Mouse (Mus musculus) lung, embryonic 16.5 days (tissue): ENCODE data around the gene Cdkl1. TPM values are rescaled to one million over a fixed set of nuclear protein-coding genes. Genes with fewer than 3 reads are reported as not detected.

Source experiments
- ATAC-seq: fragments of 200-750 bp; cut with Nextera tagmentation; 2 replicates; pipeline ENCODE4 v1.8.0; 2017; ENCODE audit warnings: low read depth, mild to moderate bottlenecking, moderate library complexity
- H3K27ac ChIP-seq: fragments of 300-500 bp; sonication (generic); 2 replicates; pipeline ENCODE4 v1.5.1; 2014; ENCODE audit warnings: mild to moderate bottlenecking, control low read depth, low read length
- H3K27me3 ChIP-seq: fragments of 300-500 bp; sonication (generic); 2 replicates; pipeline ENCODE4 v1.6.1; 2014; ENCODE audit warnings: low read depth, low read length, mixed read lengths; ENCODE audit not compliant: control insufficient read depth, insufficient read depth
- H3K36me3 ChIP-seq: fragments of 300-500 bp; sonication (generic); 2 replicates; pipeline ENCODE4 v1.6.1; 2014; ENCODE audit warnings: low read length; ENCODE audit not compliant: control insufficient read depth, insufficient read depth
- H3K4me1 ChIP-seq: fragments of 300-500 bp; sonication (generic); replicated peaks from 2 replicates; pipeline ENCODE4 v1.6.1; 2014; ENCODE audit warnings: low read length, mixed read lengths; ENCODE audit not compliant: control insufficient read depth, insufficient read depth
- H3K4me2 ChIP-seq: fragments of 300-500 bp; sonication (generic); 2 replicates; pipeline ENCODE4 v1.6.1; 2014; ENCODE audit warnings: low read depth, low read length, control low read depth
- H3K4me3 ChIP-seq: fragments of 300-500 bp; sonication (generic); 2 replicates; pipeline ENCODE4 v1.5.1; 2014; ENCODE audit warnings: mild to moderate bottlenecking, low read length, control low read depth
- H3K9ac ChIP-seq: fragments of 300-500 bp; sonication (generic); 2 replicates; pipeline ENCODE4 v1.6.1; 2014; ENCODE audit warnings: low read length, control low read depth
- H3K9me3 ChIP-seq: fragments of 300-500 bp; sonication (generic); 2 replicates; pipeline ENCODE4 v1.6.1; 2016; ENCODE audit warnings: low read length; ENCODE audit not compliant: control insufficient read depth
- WGBS: fragments of 180-500 bp; shearing (Covaris S2); extraction: QIAGEN DNeasy Blood & Tissue Kit; methylation state at CpG from one replicate; pipeline ENCODE4 v1.1.7; 2014; 5-methylcytosine and 5-hydroxymethylcytosine counted together
- polyA plus RNA-seq: library from polyadenylated mRNA; unstranded; fragments of >200 nt; fragmentation: Nextera tagmentation; extraction: Ambion mirVana; gene quantifications from 2 replicates; pipeline ENCODE4 v1.2.1, GENCODE M21; 2015

Gene Cdkl1
- polyA plus RNA-seq, 1 experiment from 2014 or later, result 2.0 TPM

- WGBS, result 44% methylated on average over 3 of the region's 3 CpGs
- Histone ChIP-seq H3K27me3 (no peaks in the 10 kb centered on the region), H3K9me3 (no peaks in the 10 kb centered on the region), H3K4me1 (peaks cover 19% of the 10 kb centered on the region), H3K27ac (peak overlapping the region; percentile 56; the same call in 1 of the 2 replicates), H3K4me3 (no peak overlapping the region), H3K36me3 (peaks cover 14% of the 10 kb centered on the region; the same call in 1 of the 2 replicates), H3K4me2 (no peak overlapping the region), H3K9ac (no peak overlapping the region)
- peak; percentile 59 for ATAC-seq
Observed at GRCm38 (mm10) chr12:69812986-69813385, 21.9 kb upstream of the Cdkl1 start.

GRCm38 (mm10) chr12:69811976-69812375, 20.9 kb upstream of the Cdkl1 start:
- H3K4me1 ChIP-seq, result peaks cover 19% of the 10 kb centered on the region
- no peaks in the 10 kb centered on the region for H3K27me3 ChIP-seq
- peaks cover 11% of the 10 kb centered on the region; the same call in 1 of the 2 replicates for H3K36me3 ChIP-seq

GRCm38 (mm10) chr12:69809439-69809838, 18.4 kb upstream of the Cdkl1 start:
- Histone ChIP-seq H3K9me3 (no peaks in the 10 kb centered on the region), H3K27ac (no peak overlapping the region), H3K4me2 (no peak overlapping the region), H3K27me3 (no peaks in the 10 kb centered on the region), H3K4me3 (no peak overlapping the region), H3K4me1 (peaks cover 16% of the 10 kb centered on the region), H3K9ac (no peak overlapping the region), H3K36me3 (peaks cover 15% of the 10 kb centered on the region)
- 62% methylated on average over 3 of the region's 3 CpGs for WGBS
- ATAC-seq, result no peak

More at GRCm38 (mm10) chr12:69811976-69812375, 20.9 kb upstream of the Cdkl1 start:
- Histone ChIP-seq H3K4me2 (no peak overlapping the region), H3K9me3 (no peaks in the 10 kb centered on the region), H3K9ac (no peak overlapping the region), H3K4me3 (no peak overlapping the region), H3K27ac (no peak overlapping the region)
- 42% methylated on average over 1 of the region's 1 CpGs for WGBS
- ATAC-seq, result no peak

- WGBS, result 61% methylated on average over 11 of the region's 11 CpGs
- Histone ChIP-seq H3K4me1 (peaks cover 2% of the 10 kb centered on the region; the same call in 1 of the 2 replicates), H3K36me3 (peaks cover 25% of the 10 kb centered on the region), H3K4me2 (no peak overlapping the region), H3K9me3 (no peaks in the 10 kb centered on the region), H3K4me3 (no peak overlapping the region), H3K27me3 (no peaks in the 10 kb centered on the region), H3K9ac (no peak overlapping the region), H3K27ac (no peak overlapping the region)
- no peak for ATAC-seq
Observed at GRCm38 (mm10) chr12:69807399-69807985, 16.4 kb upstream of the Cdkl1 start.

GRCm38 (mm10) chr12:69805148-69805547, 14.1 kb upstream of the Cdkl1 start:
- H3K27ac ChIP-seq, result no peak overlapping the region
- H3K4me2 ChIP-seq, result no peak overlapping the region
- peaks cover 23% of the 10 kb centered on the region for H3K36me3 ChIP-seq
- 84% methylated on average over 6 of the region's 6 CpGs for WGBS
- H3K4me3 ChIP-seq, result no peak overlapping the region
- no peaks in the 10 kb centered on the region for H3K27me3 ChIP-seq
- no peak overlapping the region for H3K9ac ChIP-seq
- H3K4me1 ChIP-seq, result no peaks in the 10 kb centered on the region
- no peak for ATAC-seq
- no peaks in the 10 kb centered on the region for H3K9me3 ChIP-seq

- Histone ChIP-seq H3K4me3 (no peak overlapping the region), H3K27me3 (no peaks in the 10 kb centered on the region), H3K9ac (no peak overlapping the region), H3K4me1 (no peaks in the 10 kb centered on the region), H3K4me2 (no peak overlapping the region), H3K9me3 (no peaks in the 10 kb centered on the region), H3K36me3 (peaks cover 23% of the 10 kb centered on the region), H3K27ac (no peak overlapping the region)
- WGBS, result 87% methylated on average over 10 of the region's 10 CpGs
- ATAC-seq, result no peak
Observed at GRCm38 (mm10) chr12:69804393-69805070, 13.5 kb upstream of the Cdkl1 start.

GRCm38 (mm10) chr12:69803196-69803595, 12.1 kb upstream of the Cdkl1 start:
- WGBS, result 69% methylated on average over 4 of the region's 6 CpGs
- Histone ChIP-seq H3K9ac (no peak overlapping the region), H3K4me1 (no peaks in the 10 kb centered on the region), H3K36me3 (peaks cover 23% of the 10 kb centered on the region), H3K27ac (no peak overlapping the region), H3K4me3 (no peak overlapping the region), H3K4me2 (no peak overlapping the region), H3K9me3 (no peaks in the 10 kb centered on the region), H3K27me3 (no peaks in the 10 kb centered on the region)
- ATAC-seq, result no peak

GRCm38 (mm10) chr12:69800586-69800985, 9.5 kb upstream of the Cdkl1 start:
- Histone ChIP-seq H3K27ac (no peak overlapping the region), H3K4me1 (no peaks in the 10 kb centered on the region), H3K4me3 (no peak overlapping the region), H3K9me3 (no peaks in the 10 kb centered on the region), H3K4me2 (no peak overlapping the region), H3K36me3 (peaks cover 14% of the 10 kb centered on the region), H3K27me3 (no peaks in the 10 kb centered on the region), H3K9ac (no peak overlapping the region)
- 84% methylated on average over 4 of the region's 4 CpGs for WGBS
- no peak for ATAC-seq

GRCm38 (mm10) chr12:69796311-69796710, 5.2 kb upstream of the Cdkl1 start:
- 88% methylated on average over 3 of the region's 3 CpGs for WGBS
- Histone ChIP-seq H3K27ac (no peak overlapping the region), H3K4me3 (no peak overlapping the region), H3K4me2 (no peak overlapping the region), H3K4me1 (peaks cover 3% of the 10 kb centered on the region), H3K36me3 (no peaks in the 10 kb centered on the region; the same call in 1 of the 2 replicates), H3K9me3 (no peaks in the 10 kb centered on the region), H3K27me3 (no peaks in the 10 kb centered on the region), H3K9ac (no peak overlapping the region)
- no peak for ATAC-seq
